Mouse (Mus musculus): ENCODE measurements at regions not wholly inside any gene's neighbourhood (a gene's known extent, or its start where the extent isn't known, plus 50 kb on each side); places are given as distances from the start of the nearest gene placed in this dataset.

- Histone ChIP-seq H3K27me3 (replicated peaks) (no peaks in the 10 kb centered on the region), H3K9ac (no peak overlapping the region), H3K27ac (no peak overlapping the region), H3K9me3 (no peaks in the 10 kb centered on the region), H3K4me1 (no peaks in the 10 kb centered on the region), H3K4me3 (no peak overlapping the region), H3K36me3 (replicated peaks) (no peaks in the 10 kb centered on the region), H3K4me2 (no peak overlapping the region)
- no peak for ATAC-seq (replicated peaks)
- 85% methylated on average over 5 of the region's 5 CpGs for WGBS
Observed at GRCm38 (mm10) chr13:101368170-101368569, 399.8 kb downstream of the Pik3r1 start.

- no peak overlapping the region for H3K9ac ChIP-seq
- H3K27me3 ChIP-seq (replicated peaks), result no peaks in the 10 kb centered on the region
- H3K36me3 ChIP-seq (replicated peaks), result no peaks in the 10 kb centered on the region
- WGBS, result 87% methylated on average over 3 of the region's 3 CpGs
- no peak overlapping the region for H3K4me3 ChIP-seq
- no peak overlapping the region for H3K4me2 ChIP-seq
- no peak overlapping the region for H3K27ac ChIP-seq
- no peaks in the 10 kb centered on the region for H3K9me3 ChIP-seq
- no peaks in the 10 kb centered on the region for H3K4me1 ChIP-seq
- no peak for ATAC-seq (replicated peaks)
Observed at GRCm38 (mm10) chr13:101355363-101355762, 412.7 kb downstream of the Pik3r1 start.

DNA sequence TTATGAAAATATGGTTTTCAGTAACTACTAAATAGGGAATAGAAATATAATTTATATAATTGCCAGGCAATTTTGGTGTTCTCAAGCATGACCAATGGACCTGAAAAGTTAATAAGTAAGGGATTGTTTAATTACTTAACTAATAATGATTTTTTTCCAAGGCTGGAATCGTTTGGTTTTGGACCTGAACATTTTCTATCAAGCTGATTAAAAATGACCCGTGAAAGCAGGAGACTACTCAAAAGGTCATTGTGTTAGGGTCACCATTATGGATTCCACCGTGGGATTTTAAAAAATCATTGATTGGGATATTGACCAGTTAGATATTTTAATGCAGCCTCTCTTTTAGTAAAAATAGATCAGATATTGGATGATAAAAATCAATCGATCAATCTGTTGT is 416.9 kb downstream of the Pik3r1 start:
- no peak for ATAC-seq (replicated peaks)
- Histone ChIP-seq H3K4me3 (no peak overlapping the region), H3K4me2 (no peak overlapping the region), H3K4me1 (no peaks in the 10 kb centered on the region), H3K36me3 (replicated peaks) (no peaks in the 10 kb centered on the region), H3K27ac (no peak overlapping the region), H3K27me3 (replicated peaks) (no peaks in the 10 kb centered on the region), H3K9me3 (no peaks in the 10 kb centered on the region), H3K9ac (no peak overlapping the region)
- WGBS, result 87% methylated on average over 4 of the region's 4 CpGs

GRCm38 (mm10) chr13:101349354-101349753 is 418.7 kb downstream of the Pik3r1 start:
- Histone ChIP-seq H3K4me1 (no peaks in the 10 kb centered on the region), H3K27me3 (replicated peaks) (no peaks in the 10 kb centered on the region), H3K27ac (no peak overlapping the region), H3K9me3 (no peaks in the 10 kb centered on the region), H3K36me3 (replicated peaks) (no peaks in the 10 kb centered on the region), H3K4me3 (no peak overlapping the region), H3K4me2 (no peak overlapping the region), H3K9ac (no peak overlapping the region)
- 91% methylated on average over 2 of the region's 2 CpGs for whole genome bisulfite sequencing
- ATAC-seq (replicated peaks), result no peak

GRCm38 (mm10) chr13:101338280-101338872 is 429.6 kb downstream of the Pik3r1 start:
- no peak overlapping the region for H3K4me3 ChIP-seq
- whole genome bisulfite sequencing, result 95% methylated on average over 3 of the region's 3 CpGs
- H3K9ac ChIP-seq, result no peak overlapping the region
- H3K9me3 ChIP-seq, result no peaks in the 10 kb centered on the region
- no peak overlapping the region for H3K27ac ChIP-seq
- H3K27me3 ChIP-seq (replicated peaks), result no peaks in the 10 kb centered on the region
- H3K4me2 ChIP-seq, result no peak overlapping the region
- no peaks in the 10 kb centered on the region for H3K4me1 ChIP-seq
- ATAC-seq (replicated peaks), result no peak
- no peaks in the 10 kb centered on the region for H3K36me3 ChIP-seq (replicated peaks)

GRCm38 (mm10) chr13:101318621-101319020 is 449.4 kb downstream of the Pik3r1 start:
- H3K4me3 ChIP-seq, result no peak overlapping the region
- no peaks in the 10 kb centered on the region for H3K4me1 ChIP-seq
- H3K9ac ChIP-seq, result no peak overlapping the region
- no peaks in the 10 kb centered on the region for H3K36me3 ChIP-seq (replicated peaks)
- no peak for ATAC-seq (replicated peaks)
- H3K27me3 ChIP-seq (replicated peaks), result no peaks in the 10 kb centered on the region
- WGBS, result 69% methylated on average over 4 of the region's 4 CpGs
- no peak overlapping the region for H3K4me2 ChIP-seq
- no peaks in the 10 kb centered on the region for H3K9me3 ChIP-seq
- H3K27ac ChIP-seq, result no peak overlapping the region

- Histone ChIP-seq H3K4me1 (no peaks in the 10 kb centered on the region), H3K27me3 (replicated peaks) (no peaks in the 10 kb centered on the region), H3K4me2 (no peak overlapping the region), H3K36me3 (replicated peaks) (no peaks in the 10 kb centered on the region), H3K4me3 (no peak overlapping the region), H3K9ac (no peak overlapping the region), H3K9me3 (no peaks in the 10 kb centered on the region), H3K27ac (no peak overlapping the region)
- no peak for ATAC-seq (replicated peaks)
- 90% methylated on average over 4 of the region's 4 CpGs for WGBS
Observed at GRCm38 (mm10) chr13:101316336-101316735, 451.7 kb downstream of the Pik3r1 start.

GRCm38 (mm10) chr13:101314040-101314439 is 454.0 kb downstream of the Pik3r1 start:
- no peak overlapping the region for H3K9ac ChIP-seq
- H3K36me3 ChIP-seq (replicated peaks), result no peaks in the 10 kb centered on the region
- H3K9me3 ChIP-seq, result no peaks in the 10 kb centered on the region

DNA sequence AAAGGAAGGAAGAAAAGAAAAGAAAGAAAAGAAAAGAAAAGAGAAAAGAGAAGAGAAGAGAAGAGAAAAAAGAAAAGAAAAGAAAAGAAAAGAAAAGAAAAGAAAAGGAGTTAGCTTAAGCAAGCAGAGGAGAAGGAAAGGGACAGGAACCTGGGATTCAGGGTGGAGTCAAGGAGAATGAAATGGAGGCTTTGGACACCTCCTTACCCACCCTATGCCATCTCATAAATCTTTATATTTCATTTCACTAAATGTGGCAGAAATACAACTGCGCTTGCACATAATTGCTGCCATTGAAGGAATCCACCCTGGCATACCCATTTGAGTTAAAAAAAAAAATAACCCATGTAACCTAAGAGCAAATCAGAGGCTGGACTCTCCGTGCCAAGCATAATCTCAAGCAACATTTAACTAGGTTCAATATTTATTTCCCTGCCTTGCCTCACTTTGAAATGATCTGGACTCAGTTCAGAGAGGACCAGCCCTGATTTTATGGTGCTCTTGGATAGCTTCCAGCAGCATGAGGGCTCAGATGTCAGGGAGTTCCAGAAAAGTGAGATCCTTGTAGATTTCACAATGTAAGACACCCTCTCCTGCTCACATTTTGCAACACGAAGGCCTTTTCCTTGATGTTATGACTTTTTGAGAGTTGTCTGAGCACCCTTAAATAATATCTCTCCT is 456.2 kb downstream of the Pik3r1 start:
- no peak for ATAC-seq (replicated peaks)
- 87% methylated on average over 3 of the region's 3 CpGs for WGBS
- H3K4me3 ChIP-seq, result no peak overlapping the region
- no peaks in the 10 kb centered on the region for H3K9me3 ChIP-seq
- no peak overlapping the region for H3K4me2 ChIP-seq
- H3K36me3 ChIP-seq (replicated peaks), result no peaks in the 10 kb centered on the region
- no peaks in the 10 kb centered on the region for H3K4me1 ChIP-seq
- no peak overlapping the region for H3K9ac ChIP-seq
- no peaks in the 10 kb centered on the region for H3K27me3 ChIP-seq (replicated peaks)
- no peak overlapping the region for H3K27ac ChIP-seq

More at GRCm38 (mm10) chr13:101314040-101314439, 454.0 kb downstream of the Pik3r1 start:
- Histone ChIP-seq H3K27ac (no peak overlapping the region), H3K4me1 (no peaks in the 10 kb centered on the region), H3K27me3 (replicated peaks) (no peaks in the 10 kb centered on the region), H3K4me2 (no peak overlapping the region), H3K4me3 (no peak overlapping the region)
- ATAC-seq (replicated peaks), result no peak

DNA sequence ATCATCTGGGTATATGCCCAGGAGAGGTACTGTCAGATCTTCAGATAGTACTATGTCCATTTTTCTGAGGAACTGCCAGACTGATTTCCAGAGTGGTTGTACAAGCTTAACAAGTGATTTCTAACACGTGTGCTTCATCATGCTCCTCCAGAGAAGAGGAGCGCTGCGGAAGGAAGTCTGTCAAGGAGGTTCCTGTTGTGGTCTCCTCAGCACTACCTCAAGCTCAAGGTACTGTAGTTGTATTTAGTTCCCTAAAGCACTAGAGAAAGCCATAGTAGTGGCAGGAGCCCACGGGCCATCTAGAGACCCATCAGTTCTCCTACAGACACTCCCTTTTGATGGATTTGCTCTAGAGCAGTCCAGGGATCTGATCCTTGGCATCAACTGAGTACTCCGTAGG is 459.3 kb downstream of the Pik3r1 start:
- H3K9me3 ChIP-seq, result no peaks in the 10 kb centered on the region
- 95% methylated on average over 5 of the region's 5 CpGs for WGBS

GRCm38 (mm10) chr13:101305695-101306413 is 462.2 kb downstream of the Pik3r1 start:
- Histone ChIP-seq H3K4me2 (no peak overlapping the region), H3K4me1 (no peaks in the 10 kb centered on the region), H3K9ac (no peak overlapping the region), H3K27me3 (replicated peaks) (no peaks in the 10 kb centered on the region), H3K27ac (no peak overlapping the region), H3K36me3 (replicated peaks) (no peaks in the 10 kb centered on the region), H3K4me3 (no peak overlapping the region), H3K9me3 (no peaks in the 10 kb centered on the region)
- WGBS, result 63% methylated on average over 11 of the region's 11 CpGs
- ATAC-seq (replicated peaks), result no peak; the same call in 1 of the 2 replicates

More for the DNA sequence above, 459.3 kb downstream of the Pik3r1 start:
- ATAC-seq (replicated peaks), result no peak
- H3K4me1 ChIP-seq, result no peaks in the 10 kb centered on the region
- no peaks in the 10 kb centered on the region for H3K27me3 ChIP-seq (replicated peaks)
- no peaks in the 10 kb centered on the region for H3K36me3 ChIP-seq (replicated peaks)
- H3K27ac ChIP-seq, result no peak overlapping the region
- no peak overlapping the region for H3K4me2 ChIP-seq
- H3K4me3 ChIP-seq, result no peak overlapping the region
- no peak overlapping the region for H3K9ac ChIP-seq

DNA sequence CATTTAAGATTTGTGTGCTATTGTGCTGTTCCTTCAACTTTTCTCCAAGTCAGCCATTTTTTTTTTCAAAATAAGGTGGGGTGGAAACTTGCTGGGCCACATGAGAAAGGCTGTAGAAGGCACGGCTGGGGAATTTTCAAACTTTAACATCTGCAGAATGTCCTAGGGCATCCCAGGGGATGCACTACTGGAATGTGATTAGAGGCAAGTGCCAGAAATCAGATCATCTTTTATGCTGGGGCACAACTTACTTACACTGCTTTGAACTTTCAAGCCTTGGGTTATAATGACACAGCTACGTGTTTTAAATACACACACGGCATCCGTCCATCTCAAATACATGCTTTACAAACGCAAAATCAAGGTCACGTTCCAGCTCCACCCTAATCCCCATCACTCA is 463.0 kb downstream of the Pik3r1 start:
- no peaks in the 10 kb centered on the region for H3K4me1 ChIP-seq
- H3K27ac ChIP-seq, result no peak overlapping the region
- H3K9ac ChIP-seq, result no peak overlapping the region
- H3K4me2 ChIP-seq, result no peak overlapping the region
- no peaks in the 10 kb centered on the region for H3K9me3 ChIP-seq
- H3K36me3 ChIP-seq (replicated peaks), result no peaks in the 10 kb centered on the region
- H3K4me3 ChIP-seq, result no peak overlapping the region
- ATAC-seq (replicated peaks), result no peak
- 57% methylated on average over 6 of the region's 6 CpGs for WGBS
- no peaks in the 10 kb centered on the region for H3K27me3 ChIP-seq (replicated peaks)

DNA sequence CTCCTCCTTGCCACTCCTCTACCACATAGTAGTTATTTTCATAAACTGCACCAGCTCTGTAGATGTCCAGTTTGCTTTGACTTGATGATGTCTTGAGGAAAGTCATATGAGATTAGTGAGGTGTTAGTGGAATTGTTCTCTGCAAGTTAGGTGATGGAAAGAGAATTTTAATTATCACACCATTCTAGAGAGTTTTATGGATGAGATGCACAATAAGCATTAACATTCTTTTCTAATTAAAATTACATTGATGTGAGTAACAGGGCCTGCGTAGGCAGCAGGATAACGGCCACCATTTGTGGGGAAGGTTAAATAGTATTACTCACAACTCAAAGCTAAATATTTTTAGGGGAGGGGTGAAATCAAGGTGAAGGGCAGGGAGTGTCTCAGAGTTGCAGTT is 466.7 kb downstream of the Pik3r1 start:
- no peak overlapping the region for H3K9ac ChIP-seq
- H3K9me3 ChIP-seq, result no peaks in the 10 kb centered on the region
- H3K4me1 ChIP-seq, result no peaks in the 10 kb centered on the region
- no peaks in the 10 kb centered on the region for H3K36me3 ChIP-seq (replicated peaks)
- ATAC-seq (replicated peaks), result no peak
- no peak overlapping the region for H3K4me3 ChIP-seq
- no peak overlapping the region for H3K4me2 ChIP-seq
- no peak overlapping the region for H3K27ac ChIP-seq
- H3K27me3 ChIP-seq (replicated peaks), result no peaks in the 10 kb centered on the region
- WGBS, result 76% methylated on average over 2 of the region's 2 CpGs
